Mouse (Mus musculus): ENCODE measurements around the gene Omd.

The Omd gene

DNA sequence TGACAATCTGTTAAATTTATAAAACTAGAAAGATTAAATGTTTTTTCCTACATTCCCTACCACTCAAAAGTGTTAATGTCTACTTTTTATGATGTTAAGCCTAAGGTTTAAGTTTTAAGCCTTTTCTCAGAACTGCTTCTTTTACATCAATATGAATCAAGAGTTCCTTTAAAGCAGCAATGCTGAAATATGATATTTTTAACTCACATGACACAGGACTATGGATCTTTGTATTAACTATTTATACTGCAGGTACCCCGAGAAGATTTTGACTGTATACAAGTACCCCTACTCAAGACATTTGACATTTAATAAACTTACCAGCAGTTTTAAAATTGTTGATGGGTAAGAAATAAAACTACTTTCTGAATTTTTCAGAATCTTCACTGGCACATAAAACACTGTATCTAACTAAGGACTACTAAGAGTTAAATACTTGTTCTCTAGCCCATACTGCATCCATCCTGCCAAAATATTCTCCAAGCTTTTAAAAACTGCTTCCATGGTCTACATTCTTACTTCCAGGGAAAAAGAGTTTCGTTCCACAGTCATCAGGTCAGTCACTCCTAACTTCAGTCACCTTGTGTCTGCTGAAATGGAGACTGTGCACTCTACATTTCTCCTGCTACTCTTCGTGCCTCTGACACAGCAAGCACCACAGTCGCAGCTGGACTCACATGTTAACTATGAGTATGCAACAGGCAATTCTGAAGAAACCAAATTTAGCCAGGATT, 26.5 kb downstream of the Omd start:
- no peak for DNase-seq (ENCODE audit: low spot score)

DNA sequence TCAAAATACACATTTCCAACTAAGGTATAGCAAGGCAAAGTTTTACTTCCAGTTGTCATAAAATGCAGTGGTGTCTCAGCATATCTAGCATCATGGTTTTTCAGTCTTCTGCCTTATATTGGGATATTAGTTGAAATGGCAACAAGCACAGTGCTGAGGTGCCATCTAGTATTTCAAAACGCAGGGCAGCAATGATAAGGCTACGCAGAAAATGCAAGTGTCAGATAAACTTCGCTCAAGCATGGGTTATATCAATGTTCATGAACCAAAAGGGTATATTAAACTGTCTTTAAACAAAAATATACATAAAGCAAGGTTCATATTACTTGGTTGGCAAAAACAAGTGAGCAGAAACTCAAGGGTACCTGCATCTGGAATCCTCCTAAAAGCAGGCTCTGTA, 34.8 kb downstream of the Omd start:
- no peak for DNase-seq (ENCODE audit: low spot score)

GRCm38 (mm10) chr13:49618365-49618764, 36.1 kb downstream of the Omd start:
- no peak for DNase-seq (ENCODE audit: low spot score)

DNA sequence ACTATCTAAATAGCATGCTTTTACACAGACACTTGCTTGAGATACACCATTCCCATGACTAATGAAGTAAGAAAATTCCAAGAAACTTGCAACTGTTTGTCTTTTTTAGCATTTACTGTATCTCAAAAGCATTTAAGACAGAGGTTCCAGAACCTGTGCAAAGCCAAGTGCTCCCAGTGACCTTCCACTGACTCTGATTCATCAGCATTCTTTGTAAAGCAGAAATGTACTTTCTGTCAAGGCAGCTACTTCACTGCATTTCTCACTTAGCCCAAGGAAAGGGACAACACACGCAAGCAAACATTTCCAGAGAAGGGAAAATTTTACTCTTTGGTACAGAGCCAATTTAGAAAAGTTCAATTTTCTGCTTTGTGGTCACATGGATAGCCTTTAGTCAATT, 41.0 kb downstream of the Omd start:
- DNase-seq (ENCODE audit: low spot score) = no peak

- no peak for DNase-seq (ENCODE audit: low spot score)
Observed at GRCm38 (mm10) chr13:49628167-49628566, 45.9 kb downstream of the Omd start.

DNA sequence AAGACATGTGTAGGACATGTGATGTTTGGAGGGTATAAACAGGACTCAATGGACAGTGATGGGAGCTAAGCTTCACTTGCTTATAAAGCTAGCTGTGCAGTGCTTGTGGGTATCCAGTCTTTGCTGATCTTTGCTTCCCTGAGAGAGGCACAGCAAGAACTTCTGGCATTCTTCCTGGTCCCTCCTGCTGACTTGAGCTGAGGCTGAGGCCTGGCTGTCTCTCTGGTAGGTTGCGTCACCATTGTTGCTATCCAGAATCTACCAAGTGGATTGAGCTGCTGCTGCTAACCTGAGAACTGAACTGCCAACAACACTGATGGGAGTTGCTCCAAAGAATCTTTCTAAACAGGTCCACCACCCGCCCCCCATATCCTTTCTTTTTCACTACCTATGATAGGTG, 46.8 kb downstream of the Omd start:
- no peak for DNase-seq (ENCODE audit: low spot score)

DNA sequence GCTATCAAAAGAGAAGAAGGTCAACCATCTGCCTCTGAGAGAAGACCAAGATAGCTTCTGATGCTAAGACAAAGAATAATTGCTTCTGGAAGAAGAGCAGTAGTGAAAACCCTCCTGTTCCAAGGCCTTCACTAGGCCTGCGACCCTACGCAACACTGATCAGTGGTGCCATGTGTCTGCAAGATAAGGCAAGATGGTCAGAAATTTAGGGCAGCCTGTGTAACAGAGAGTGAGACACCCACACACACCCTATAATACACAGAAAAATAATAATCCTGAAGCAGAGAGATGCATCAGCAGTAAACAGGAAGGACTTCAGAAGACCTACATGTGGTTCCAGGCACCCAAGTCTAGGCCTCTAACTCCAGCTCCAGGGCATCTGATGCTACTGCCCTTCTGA, 57.7 kb downstream of the Omd start:
- DNase-seq (ENCODE audit: low spot score) = no peak

All from T-cell, adult 2 months (primary cell).